Mouse (Mus musculus) erythroblast, embryonic 14.5 days (primary cell): ENCODE data around the gene Coq4. TPM values are rescaled to one million over a fixed set of nuclear protein-coding genes. Genes with fewer than 3 reads are reported as not detected.
"Not testable (repeated sequence)": the region's sequence is repeated elsewhere in the genome, so short reads cannot be mapped to it uniquely, and the experiment has no call there.

Experiments
- H3K27me3 ChIP-seq: 2 replicates; pipeline ENCODE4 v1.6.1; 2012; ENCODE audit warnings: inconsistent platforms; ENCODE audit not compliant: control insufficient read depth
- H3K36me3 ChIP-seq: 2 replicates; pipeline ENCODE4 v1.6.1; 2012; ENCODE audit warnings: mild to moderate bottlenecking, inconsistent platforms; ENCODE audit not compliant: control insufficient read depth
- H3K4me1 ChIP-seq: 2 replicates; pipeline ENCODE4 v1.6.1; 2012; ENCODE audit warnings: inconsistent platforms; ENCODE audit not compliant: control insufficient read depth
- H3K4me3 ChIP-seq: replicated peaks from 2 replicates; pipeline ENCODE3; 2012; ENCODE audit warnings: moderate library complexity, mild to moderate bottlenecking, inconsistent platforms
- H3K9me3 ChIP-seq: 2 replicates; pipeline ENCODE4 v1.6.1; 2012; ENCODE audit warnings: low read length, inconsistent platforms, mixed read lengths; ENCODE audit not compliant: control insufficient read depth
- GATA1 ChIP-seq: IDR thresholded peaks from 2 replicates; pipeline ENCODE4 v1.6.1; 2012; ENCODE audit warnings: low read length, inconsistent platforms, mixed read lengths
- TAL1 ChIP-seq: IDR thresholded peaks from 3 replicates; pipeline ENCODE4 v1.6.1; 2012; ENCODE audit warnings: low read length, inconsistent platforms, mixed read lengths
- polyA plus RNA-seq: library from polyadenylated mRNA; stranded (reverse); fragments of >175 nt; gene quantifications from 2 replicates; pipeline ENCODE4 v1.2.3, GENCODE M21; 2012

The Coq4 gene
- polyA plus RNA-seq, 1 experiment: 6.0 TPM

- Histone ChIP-seq H3K36me3 (no peaks in the 10 kb centered on the region), H3K27me3 (peaks cover 66% of the 10 kb centered on the region), H3K4me1 (no peaks in the 10 kb centered on the region), H3K9me3 (peaks cover 6% of the 10 kb centered on the region), H3K4me3 (no peak overlapping the region)
- TF ChIP-seq GATA1 (no peak), TAL1 (no peak)
These were observed 34.9 kb upstream of the Coq4 start for GRCm38 (mm10) chr2:29752397-29752796.

GRCm38 (mm10) chr2:29755693-29756092, 31.6 kb upstream of the Coq4 start:
- H3K27me3 ChIP-seq: peaks cover 42% of the 10 kb centered on the region
- H3K4me1 ChIP-seq: no peaks in the 10 kb centered on the region
- H3K36me3 ChIP-seq: no peaks in the 10 kb centered on the region
- peaks cover 6% of the 10 kb centered on the region for H3K9me3 ChIP-seq
- TF ChIP-seq GATA1 (no peak), TAL1 (no peak)
- H3K4me3 ChIP-seq: no peak overlapping the region

- no peaks in the 10 kb centered on the region for H3K36me3 ChIP-seq
- H3K27me3 ChIP-seq: peaks cover 4% of the 10 kb centered on the region
- no peaks in the 10 kb centered on the region for H3K9me3 ChIP-seq
- H3K4me1 ChIP-seq: no peaks in the 10 kb centered on the region
- TF ChIP-seq TAL1 (no peak), GATA1 (no peak)
- H3K4me3 ChIP-seq: no peak overlapping the region
These were observed 22.5 kb upstream of the Coq4 start for GRCm38 (mm10) chr2:29764831-29765230.

- H3K4me3 ChIP-seq: no peak overlapping the region
- H3K9me3 ChIP-seq: no peaks in the 10 kb centered on the region; the same call in 1 of the 2 replicates
- no peaks in the 10 kb centered on the region for H3K27me3 ChIP-seq
- TF ChIP-seq TAL1 (no peak), GATA1 (no peak)
- peaks cover 3% of the 10 kb centered on the region for H3K4me1 ChIP-seq
- no peaks in the 10 kb centered on the region for H3K36me3 ChIP-seq
These were observed 19.1 kb upstream of the Coq4 start for GRCm38 (mm10) chr2:29767976-29768709.

GRCm38 (mm10) chr2:29768901-29769300, 18.4 kb upstream of the Coq4 start:
- Histone ChIP-seq H3K4me1 (peaks cover 10% of the 10 kb centered on the region), H3K36me3 (peaks cover 2% of the 10 kb centered on the region; the same call in 1 of the 2 replicates), H3K27me3 (no peaks in the 10 kb centered on the region), H3K4me3 (no peak overlapping the region), H3K9me3 (no peaks in the 10 kb centered on the region; the same call in 1 of the 2 replicates)
- TF ChIP-seq GATA1: no peak
- no peak for TF ChIP-seq TAL1

- H3K36me3 ChIP-seq: peaks cover 4% of the 10 kb centered on the region
- no peak overlapping the region for H3K4me3 ChIP-seq
- H3K27me3 ChIP-seq: no peaks in the 10 kb centered on the region
- peaks cover 12% of the 10 kb centered on the region for H3K4me1 ChIP-seq
- no peak for TF ChIP-seq TAL1
- no peak for TF ChIP-seq GATA1
- H3K9me3 ChIP-seq: no peaks in the 10 kb centered on the region; the same call in 1 of the 2 replicates
These were observed 17.1 kb upstream of the Coq4 start for GRCm38 (mm10) chr2:29770162-29770561.

GRCm38 (mm10) chr2:29771611-29772461, 15.5 kb upstream of the Coq4 start:
- Histone ChIP-seq H3K4me3 (no peak overlapping the region), H3K36me3 (peaks cover 16% of the 10 kb centered on the region), H3K9me3 (no peaks in the 10 kb centered on the region; the same call in 1 of the 2 replicates), H3K4me1 (peaks cover 12% of the 10 kb centered on the region), H3K27me3 (no peaks in the 10 kb centered on the region)
- TF ChIP-seq TAL1 (no peak), GATA1 (no peak)

- no peak for TF ChIP-seq GATA1
- no peak for TF ChIP-seq TAL1
- Histone ChIP-seq H3K4me1 (peaks cover 12% of the 10 kb centered on the region), H3K36me3 (peaks cover 31% of the 10 kb centered on the region), H3K4me3 (no peak overlapping the region), H3K9me3 (no peaks in the 10 kb centered on the region; the same call in 1 of the 2 replicates), H3K27me3 (no peaks in the 10 kb centered on the region)
These were observed 14.0 kb upstream of the Coq4 start for GRCm38 (mm10) chr2:29773323-29773722.

- H3K4me1 ChIP-seq, H3K4me3 ChIP-seq, H3K9me3 ChIP-seq, H3K27me3 ChIP-seq: not testable (repeated sequence)
- peaks cover 95% of the 10 kb centered on the region for H3K36me3 ChIP-seq
These were observed 6.0 kb upstream of the Coq4 start for GRCm38 (mm10) chr2:29781256-29781655.
